Mouse (Mus musculus) heart, embryonic 11.5 days (tissue): Measurements from ENCODE around the gene Btbd3. TPM values are rescaled to one million over a fixed set of nuclear protein-coding genes. Genes with fewer than 3 reads are reported as not detected.

Source experiments
- ATAC-seq: fragments of 200-750 bp; cut with Nextera tagmentation; replicated peaks from 2 replicates; pipeline ENCODE4 v1.8.0; 2017; ENCODE audit warnings: moderate library complexity; ENCODE audit not compliant: insufficient number of reproducible peaks, low FRiP score, low TSS enrichment
- H3K27ac ChIP-seq: fragments of 300-500 bp; sonication (generic); 2 replicates; pipeline ENCODE4 v1.5.1; 2014; ENCODE audit warnings: mild to moderate bottlenecking, low read depth, low read length
- H3K27me3 ChIP-seq: fragments of 300-500 bp; sonication (generic); 2 replicates; pipeline ENCODE4 v1.6.1; 2014; ENCODE audit warnings: mild to moderate bottlenecking, low read length, mixed read lengths; ENCODE audit not compliant: control insufficient read depth, insufficient read depth
- H3K36me3 ChIP-seq: fragments of 300-500 bp; sonication (generic); 2 replicates; pipeline ENCODE4 v1.6.1; 2014; ENCODE audit warnings: mild to moderate bottlenecking, low read length, moderate library complexity, mixed read lengths; ENCODE audit not compliant: control insufficient read depth, insufficient read depth
- H3K4me1 ChIP-seq: fragments of 300-500 bp; sonication (generic); 2 replicates; pipeline ENCODE4 v1.6.1; 2014; ENCODE audit warnings: low read length; ENCODE audit not compliant: control insufficient read depth, insufficient read depth
- H3K4me2 ChIP-seq: fragments of 300-500 bp; sonication (generic); 2 replicates; pipeline ENCODE4 v1.6.1; 2014; ENCODE audit warnings: mild to moderate bottlenecking, moderate library complexity
- H3K4me3 ChIP-seq: fragments of 300-500 bp; sonication (generic); 2 replicates; pipeline ENCODE4 v1.5.1; 2014; ENCODE audit warnings: low read depth, low read length
- H3K9ac ChIP-seq: fragments of 300-500 bp; sonication (generic); 2 replicates; pipeline ENCODE4 v1.6.1; 2014; ENCODE audit warnings: mild to moderate bottlenecking, low read depth, low read length, moderate library complexity
- H3K9me3 ChIP-seq: fragments of 300-500 bp; sonication (generic); replicated peaks from 2 replicates; pipeline ENCODE4 v1.6.1; 2016; ENCODE audit warnings: low read length; ENCODE audit not compliant: control insufficient read depth
- WGBS: fragments of 180-500 bp; shearing (Covaris S2); extraction: QIAGEN DNeasy Blood & Tissue Kit; methylation state at CpG from one replicate; pipeline ENCODE4 v1.1.7; 2014; ENCODE audit not compliant: insufficient replicate concordance; 5-methylcytosine and 5-hydroxymethylcytosine counted together
- polyA plus RNA-seq: library from polyadenylated mRNA; unstranded; fragments of >200 nt; fragmentation: Nextera tagmentation; extraction: Ambion mirVana; gene quantifications from 2 replicates; pipeline ENCODE4 v1.2.1, GENCODE M21; 2014

Gene Btbd3
- polyA plus RNA-seq, 1 experiment from 2014 or later: 10.5 TPM

- no peaks in the 10 kb centered on the region for H3K36me3 ChIP-seq
- H3K27me3 ChIP-seq: no peaks in the 10 kb centered on the region
- H3K9ac ChIP-seq: no peak overlapping the region
- no peaks in the 10 kb centered on the region for H3K4me1 ChIP-seq
- H3K9me3 ChIP-seq: no peaks in the 10 kb centered on the region
- WGBS: 76% methylated on average over 11 of the region's 11 CpGs
- ATAC-seq: no peak
- no peak overlapping the region for H3K27ac ChIP-seq
- H3K4me2 ChIP-seq: no peak overlapping the region
- no peak overlapping the region for H3K4me3 ChIP-seq
Measured at GRCm38 (mm10) chr2:138555106-138555862, 298.9 kb downstream of the Btbd3 start.

GRCm38 (mm10) chr2:138585930-138586329 is 329.6 kb downstream of the Btbd3 start:
- WGBS: 64% methylated on average over 2 of the region's 2 CpGs
- Histone ChIP-seq H3K9ac (no peak overlapping the region), H3K4me1 (no peaks in the 10 kb centered on the region), H3K36me3 (no peaks in the 10 kb centered on the region), H3K27ac (no peak overlapping the region), H3K4me3 (no peak overlapping the region), H3K4me2 (no peak overlapping the region), H3K27me3 (no peaks in the 10 kb centered on the region), H3K9me3 (no peaks in the 10 kb centered on the region)
- ATAC-seq: no peak

GRCm38 (mm10) chr2:138587335-138587734 is 331.0 kb downstream of the Btbd3 start:
- WGBS: 80% methylated on average over 2 of the region's 2 CpGs
- Histone ChIP-seq H3K36me3 (no peaks in the 10 kb centered on the region), H3K4me1 (no peaks in the 10 kb centered on the region), H3K9me3 (no peaks in the 10 kb centered on the region), H3K9ac (no peak overlapping the region), H3K27me3 (no peaks in the 10 kb centered on the region), H3K27ac (no peak overlapping the region), H3K4me3 (no peak overlapping the region), H3K4me2 (no peak overlapping the region)
- ATAC-seq: no peak; the same call in 1 of the 2 replicates

- Histone ChIP-seq H3K36me3 (no peaks in the 10 kb centered on the region), H3K27ac (no peak overlapping the region), H3K4me2 (no peak overlapping the region), H3K4me1 (no peaks in the 10 kb centered on the region), H3K9me3 (no peaks in the 10 kb centered on the region), H3K4me3 (no peak overlapping the region), H3K9ac (no peak overlapping the region), H3K27me3 (no peaks in the 10 kb centered on the region)
- ATAC-seq: no peak
- WGBS: 86% methylated on average over 7 of the region's 7 CpGs
Measured at GRCm38 (mm10) chr2:138587795-138588545, 331.6 kb downstream of the Btbd3 start.

- no peak for ATAC-seq
Measured at GRCm38 (mm10) chr2:138589105-138589504, 332.7 kb downstream of the Btbd3 start.

GRCm38 (mm10) chr2:138590307-138590706 is 333.9 kb downstream of the Btbd3 start:
- Histone ChIP-seq H3K9me3 (no peaks in the 10 kb centered on the region), H3K36me3 (no peaks in the 10 kb centered on the region), H3K27me3 (no peaks in the 10 kb centered on the region), H3K9ac (no peak overlapping the region), H3K4me3 (no peak overlapping the region), H3K4me1 (no peaks in the 10 kb centered on the region), H3K27ac (no peak overlapping the region), H3K4me2 (no peak overlapping the region)
- WGBS: 62% methylated on average over 1 of the region's 1 CpGs
- ATAC-seq: no peak

More at GRCm38 (mm10) chr2:138589105-138589504, 332.7 kb downstream of the Btbd3 start:
- H3K9ac ChIP-seq: no peak overlapping the region
- no peaks in the 10 kb centered on the region for H3K27me3 ChIP-seq
- H3K4me3 ChIP-seq: no peak overlapping the region
- no peaks in the 10 kb centered on the region for H3K36me3 ChIP-seq
- WGBS: 82% methylated on average over 3 of the region's 3 CpGs
- H3K9me3 ChIP-seq: no peaks in the 10 kb centered on the region
- H3K4me2 ChIP-seq: no peak overlapping the region
- H3K27ac ChIP-seq: no peak overlapping the region
- H3K4me1 ChIP-seq: no peaks in the 10 kb centered on the region

GRCm38 (mm10) chr2:138612361-138612760 is 356.0 kb downstream of the Btbd3 start:
- H3K27ac ChIP-seq: no peak overlapping the region
- ATAC-seq: no peak
- H3K4me2 ChIP-seq: no peak overlapping the region
- no peak overlapping the region for H3K9ac ChIP-seq
- H3K4me3 ChIP-seq: no peak overlapping the region
- H3K27me3 ChIP-seq: no peaks in the 10 kb centered on the region
- H3K9me3 ChIP-seq: no peaks in the 10 kb centered on the region
- H3K36me3 ChIP-seq: no peaks in the 10 kb centered on the region
- no peaks in the 10 kb centered on the region for H3K4me1 ChIP-seq

GRCm38 (mm10) chr2:138617501-138617900 is 361.1 kb downstream of the Btbd3 start:
- no peak overlapping the region for H3K4me2 ChIP-seq
- WGBS: 83% methylated on average over 5 of the region's 5 CpGs
- H3K4me1 ChIP-seq: no peaks in the 10 kb centered on the region
- H3K9me3 ChIP-seq: no peaks in the 10 kb centered on the region
- ATAC-seq: no peak
- no peak overlapping the region for H3K9ac ChIP-seq
- H3K27ac ChIP-seq: no peak overlapping the region
- no peak overlapping the region for H3K4me3 ChIP-seq
- H3K27me3 ChIP-seq: no peaks in the 10 kb centered on the region
- H3K36me3 ChIP-seq: no peaks in the 10 kb centered on the region
